ENCODE assay signal across 9 mouse cellular contexts in the genomic region with DNA sequence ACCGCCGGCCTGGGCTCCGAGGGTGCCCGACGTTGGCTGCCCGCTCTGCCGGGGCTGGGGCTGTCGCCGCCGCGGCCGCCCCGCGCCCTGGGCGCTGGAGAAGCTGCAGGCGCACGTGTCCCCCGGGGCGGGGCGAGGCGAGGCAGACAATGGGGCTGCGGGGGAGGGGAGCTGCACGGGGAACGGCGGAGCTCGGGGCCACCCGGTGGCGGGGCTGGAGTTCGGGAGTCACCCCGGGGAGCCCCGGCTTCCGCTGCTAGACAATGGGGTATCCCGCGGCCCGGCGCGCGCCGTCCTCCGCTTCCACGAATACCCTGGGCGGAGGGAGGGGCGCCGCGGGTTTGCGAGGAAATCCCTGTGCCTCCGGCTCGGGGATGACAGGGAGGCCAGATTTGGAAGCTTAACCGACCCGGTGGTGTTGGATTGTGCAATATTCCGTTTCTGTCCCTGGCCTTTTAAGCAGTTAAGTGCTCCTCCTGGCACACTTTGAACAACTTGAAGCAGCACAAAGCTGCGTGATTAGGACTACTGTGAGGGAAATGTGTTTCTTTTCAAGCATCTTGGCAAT. TPM values are rescaled to one million over a fixed set of nuclear protein-coding genes. Genes with fewer than 3 reads are reported as not detected.
DNase-seq lines count a peak whose midpoint lies in the region; ATAC-seq lines count a peak whose summit lies in the region.
"Had no signal": no experiment of that assay in that cellular context is flagged by ENCODE, and none has a peak within 500 bp of the region (broad histone marks: within the 10 kb centered on the region; RNA-seq: fewer than 3 reads in every experiment).

No protein-coding gene starts in this region.

- H3K27ac ChIP-seq in liver, embryonic 11.5 days (ENCODE audit: low read depth, low read length), result peak overlapping the region; percentile 98

- 0 out of 2 replicates have a peak, but pooled peaks cover 2% of the 10 kb centered on the region for H3K36me3 ChIP-seq in liver, embryonic 11.5 days (ENCODE audit: control insufficient read depth, insufficient read depth, low read length)

- H3K4me3 ChIP-seq in liver, embryonic 11.5 days (ENCODE audit: low read depth, low read length), result peak overlapping the region; percentile 100

- H3K27me3 ChIP-seq in liver, embryonic 11.5 days (replicated peaks; ENCODE audit: control insufficient read depth, insufficient read depth, low read length), result no peaks in the 10 kb centered on the region

- peak overlapping the region; percentile 84 for H3K9ac ChIP-seq in liver, embryonic 11.5 days (ENCODE audit: low read depth, low read length)

- peak overlapping the region; percentile 89 for H3K4me2 ChIP-seq in liver, embryonic 11.5 days

- no peak for ATAC-seq in liver, embryonic 11.5 days (replicated peaks; ENCODE audit: low FRiP score)

- no peaks in the 10 kb centered on the region for H3K9me3 ChIP-seq in liver, embryonic 11.5 days (ENCODE audit: control insufficient read depth, low read length)

- H3K4me1 ChIP-seq in liver, embryonic 11.5 days (replicated peaks; ENCODE audit: control insufficient read depth, insufficient read depth, low read length), result peaks cover 6% of the 10 kb centered on the region

- WGBS in liver, embryonic 11.5 days, result under 1% methylated on average over 52 of the region's 52 CpGs

- peak; percentile 67 to 81 for DNase-seq in urinary bladder, adult 18-20 months (ENCODE audit: low spot score in 2 of 2)
- DNase-seq in urinary bladder, adult 2 months (ENCODE audit: low spot score), result no peak
- peak; percentile 90 to 91 for DNase-seq in cerebellum, postnatal 14 days
- peak; percentile 87 for DNase-seq in gastrocnemius, postnatal 10 days
- peak; percentile 35 for DNase-seq in hindlimb bud, embryonic 11.5 days (ENCODE audit: extremely low spot score, low read depth, low spot score)
- DNase-seq in liver, embryonic 11.5 days (ENCODE audit: low spot score), result no peak
- DNase-seq in naive thymus-derived CD4-positive, alpha-beta T cell, adult 2 months (ENCODE audit: low read depth), result peak; percentile 83
- DNase-seq in thymus, postnatal 14 days, result peak; percentile 93

RNA-seq across cellular contexts. Expression of a gene that starts 0.5 kb away (rescaled TPM):
- 15.9 and 35.9 TPM in 2 replicates for polyA plus RNA-seq in urinary bladder, adult 2 months (2012; rRNA removed)
- 10 to 100 TPM; 65.8 to 77.3 TPM for total RNA-seq in gastrocnemius, postnatal 10 days (2021)
- 116 and 124 TPM in 2 replicates for polyA plus RNA-seq in liver, embryonic 11.5 days (2014; fragmentation: Nextera tagmentation; extraction: Ambion mirVana)

RNA-seq across cellular contexts. Expression of a gene that starts 26.5 kb away (rescaled TPM):
- polyA plus RNA-seq in urinary bladder, adult 2 months (2012; rRNA removed), result 0.51 TPM in 1 of 2 replicates, not detected in the other
- not detected for total RNA-seq in gastrocnemius, postnatal 10 days (2021)
- polyA plus RNA-seq in liver, embryonic 11.5 days (2014; fragmentation: Nextera tagmentation; extraction: Ambion mirVana), result not detected in 2 replicates
- total RNA-seq: left cerebral cortex, adult 8-10 months had no signal

RNA-seq across cellular contexts. Expression of a gene that starts 44.2 kb away (rescaled TPM):
- polyA plus RNA-seq in urinary bladder, adult 2 months (2012; rRNA removed), result 39.2 and 44.4 TPM in 2 replicates
- 10 to 100 TPM; 17.3 to 19.7 TPM for total RNA-seq in gastrocnemius, postnatal 10 days (2021)
- polyA plus RNA-seq in liver, embryonic 11.5 days (2014; fragmentation: Nextera tagmentation; extraction: Ambion mirVana), result 19.6 and 23.9 TPM in 2 replicates

Comparison
In these comparisons a context has a peak if more than half of its experiments do, and no peak if none do; other contexts are left out.
1. DNase-seq: peak in urinary bladder, adult 18-20 months (2 of 2), cerebellum, postnatal 14 days (2 of 2), gastrocnemius, postnatal 10 days (single experiment), hindlimb bud, embryonic 11.5 days (single experiment), naive thymus-derived CD4-positive, alpha-beta T cell, adult 2 months (single experiment) and thymus, postnatal 14 days (single experiment); none in urinary bladder, adult 2 months (single experiment) and liver, embryonic 11.5 days (single experiment).